In genomic region chr19:59462459-59463292, GRCm38 (mm10) we compare ENCODE assay signal across 12 mouse cellular contexts. TPM values are rescaled to one million over a fixed set of nuclear protein-coding genes. Genes with fewer than 3 reads are reported as not detected.
A peak's percentile ranks its signal among the peaks of the same experiment; 100 is the strongest.
DNase-seq lines count a peak whose midpoint lies in the region; ATAC-seq and TF ChIP-seq lines count a peak whose summit lies in the region.
"Had no signal": no experiment of that assay in that cellular context is flagged by ENCODE, and none has a peak within 500 bp of the region (broad histone marks: within the 10 kb centered on the region; RNA-seq: fewer than 3 reads in every experiment).

No protein-coding gene starts in this region.

- peaks cover 100% of the 10 kb centered on the region for H3K27me3 ChIP-seq in intestine, embryonic 14.5 days (replicated peaks; ENCODE audit: control insufficient read depth, insufficient read depth, low read length)
- H3K27me3 ChIP-seq in intestine, embryonic 16.5 days (replicated peaks; ENCODE audit: control insufficient read depth, insufficient read depth, low read length) = peaks cover 88% of the 10 kb centered on the region
- peaks cover 65% of the 10 kb centered on the region for H3K27me3 ChIP-seq in midbrain, embryonic 14.5 days (ENCODE audit: control insufficient read depth, insufficient read depth, low read length)
- peaks cover 97% of the 10 kb centered on the region for H3K27me3 ChIP-seq in heart, embryonic 10.5 days (ENCODE audit: insufficient read depth, poor library complexity, severe bottlenecking)

- no peak overlapping the region for H3K9ac ChIP-seq in intestine, embryonic 14.5 days (ENCODE audit: low read length)
- no peak overlapping the region for H3K9ac ChIP-seq in intestine, embryonic 16.5 days (ENCODE audit: low read depth, low read length)
- H3K9ac ChIP-seq in midbrain, embryonic 14.5 days (replicated peaks; ENCODE audit: low read length) = peak overlapping the region; percentile 72
- H3K9ac ChIP-seq: lung, embryonic 14.5 days had no signal

- no peak overlapping the region for H3K4me3 ChIP-seq in intestine, embryonic 14.5 days (ENCODE audit: low read depth, low read length)
- no peak overlapping the region for H3K4me3 ChIP-seq in intestine, embryonic 16.5 days (ENCODE audit: low read length)
- H3K4me3 ChIP-seq in embryonic fibroblast, embryonic 13.5 days (ENCODE audit: insufficient read depth, low read length) = peak overlapping the region; percentile 9
- H3K4me3 ChIP-seq in midbrain, embryonic 14.5 days (replicated peaks; ENCODE audit: low read depth, low read length) = peak overlapping the region; percentile 42
- H3K4me3 ChIP-seq in heart, embryonic 10.5 days = no peak overlapping the region
- H3K4me3 ChIP-seq: erythroblast, embryonic 14.5 days had no signal

- H3K4me1 ChIP-seq in intestine, embryonic 14.5 days (replicated peaks; ENCODE audit: control insufficient read depth, insufficient read depth, low read length) = peaks cover 16% of the 10 kb centered on the region
- peaks cover 13% of the 10 kb centered on the region; the same call in 1 of the 2 replicates for H3K4me1 ChIP-seq in intestine, embryonic 16.5 days (ENCODE audit: control insufficient read depth, insufficient read depth, low read length)
- H3K4me1 ChIP-seq in embryonic fibroblast, embryonic 13.5 days (ENCODE audit: control insufficient read depth, insufficient read depth, low read length) = peaks cover 4% of the 10 kb centered on the region; the same call in 1 of the 2 replicates
- H3K4me1 ChIP-seq in midbrain, embryonic 14.5 days (ENCODE audit: control insufficient read depth, insufficient read depth, low read length) = peaks cover 6% of the 10 kb centered on the region; the same call in 1 of the 2 replicates
- H3K4me1 ChIP-seq in heart, embryonic 10.5 days = peaks cover 29% of the 10 kb centered on the region

- ATAC-seq in intestine, embryonic 14.5 days (replicated peaks; ENCODE audit: low FRiP score, low TSS enrichment, low read depth) = no peak
- ATAC-seq in intestine, embryonic 16.5 days = no peak
- no peak for ATAC-seq in midbrain, embryonic 14.5 days (ENCODE audit: low FRiP score, low TSS enrichment)

- DNase-seq in intestine, embryonic 14.5 days (ENCODE audit: low spot score) = peak; percentile 68
- peak; percentile 37 for DNase-seq in kidney, postnatal 10 days
- peak; percentile 38 for DNase-seq in midbrain, embryonic 14.5 days
- no peak for DNase-seq in heart, embryonic 10.5 days (ENCODE audit: low spot score)
- DNase-seq in spleen, postnatal 10 days (ENCODE audit: low spot score in 2 of 2) = no peak
- DNase-seq in cerebellum, adult 11-12 months = no peak
- DNase-seq: B cell, adult 2 months; thymus, postnatal 25 days had no signal

- no peak for TF ChIP-seq POLR2A in embryonic fibroblast, embryonic 13.5 days (IDR thresholded peaks at IDR 0.05; ENCODE audit: low read depth, low read length)

- H3K36me3 ChIP-seq in intestine, embryonic 14.5 days (ENCODE audit: control insufficient read depth, insufficient read depth, low read length) = no peaks in the 10 kb centered on the region
- H3K36me3 ChIP-seq in intestine, embryonic 16.5 days (ENCODE audit: control insufficient read depth, insufficient read depth, low read length) = no peaks in the 10 kb centered on the region
- H3K36me3 ChIP-seq in midbrain, embryonic 14.5 days (ENCODE audit: control insufficient read depth, insufficient read depth, low read length) = no peaks in the 10 kb centered on the region
- no peaks in the 10 kb centered on the region for H3K36me3 ChIP-seq in heart, embryonic 10.5 days

- no peak overlapping the region for H3K27ac ChIP-seq in intestine, embryonic 14.5 days (ENCODE audit: low read depth)
- H3K27ac ChIP-seq in intestine, embryonic 16.5 days (ENCODE audit: low read length) = no peak overlapping the region
- peak overlapping the region; percentile 39 for H3K27ac ChIP-seq in embryonic fibroblast, embryonic 13.5 days (ENCODE audit: insufficient read depth, low read length)
- H3K27ac ChIP-seq in midbrain, embryonic 14.5 days (replicated peaks; ENCODE audit: low read depth, low read length) = peak overlapping the region; percentile 70
- H3K27ac ChIP-seq in heart, embryonic 10.5 days = no peak overlapping the region

- H3K9me3 ChIP-seq in intestine, embryonic 14.5 days (ENCODE audit: control insufficient read depth, low read length) = no peaks in the 10 kb centered on the region
- no peaks in the 10 kb centered on the region for H3K9me3 ChIP-seq in intestine, embryonic 16.5 days (ENCODE audit: control insufficient read depth, low read length)
- H3K9me3 ChIP-seq in midbrain, embryonic 14.5 days (ENCODE audit: control insufficient read depth, low read length) = no peaks in the 10 kb centered on the region
- H3K9me3 ChIP-seq in heart, embryonic 10.5 days = no peaks in the 10 kb centered on the region

- 6% methylated on average over 19 of the region's 19 CpGs for whole genome bisulfite sequencing in intestine, embryonic 14.5 days
- 6% methylated on average over 19 of the region's 19 CpGs for WGBS in intestine, embryonic 16.5 days
- WGBS in midbrain, embryonic 14.5 days = 3% methylated on average over 19 of the region's 19 CpGs
- WGBS in heart, embryonic 10.5 days = 7% methylated on average over 19 of the region's 19 CpGs

- TF ChIP-seq CTCF in embryonic fibroblast, embryonic 13.5 days (IDR thresholded peaks at IDR 0.05; ENCODE audit: borderline replicate concordance, insufficient read depth, low read length) = no peak

- H3K4me2 ChIP-seq in intestine, embryonic 14.5 days (ENCODE audit: low read length) = no peak overlapping the region
- no peak overlapping the region for H3K4me2 ChIP-seq in intestine, embryonic 16.5 days (ENCODE audit: low read depth, low read length)
- H3K4me2 ChIP-seq in midbrain, embryonic 14.5 days (ENCODE audit: low read length) = peak overlapping the region; percentile 52
- H3K4me2 ChIP-seq: lung, embryonic 14.5 days had no signal

RNA-seq across cellular contexts. Expression of gene Emx2, which starts 4.5 kb away (rescaled TPM):
- not detected in 2 replicates for polyA plus RNA-seq in intestine, embryonic 14.5 days (2014; fragmentation: Nextera tagmentation; extraction: Ambion mirVana)
- polyA plus RNA-seq in intestine, embryonic 16.5 days (2015; fragmentation: Nextera tagmentation; extraction: Ambion mirVana) = not detected in 2 replicates
- polyA plus RNA-seq in embryonic fibroblast, embryonic 13.5 days (2011; ENCODE audit: insufficient read length, low read depth, missing spikeins) = 16.6 and 20.5 TPM in 2 replicates
- 18.5 and 19.1 TPM in 2 replicates for polyA plus RNA-seq in midbrain, embryonic 14.5 days (2014; fragmentation: Nextera tagmentation; extraction: Ambion mirVana)
- 1.1 and 1.7 TPM in 2 replicates for polyA plus RNA-seq in heart, embryonic 10.5 days (2016; fragmentation: Nextera tagmentation; extraction: Ambion mirVana)
- polyA plus RNA-seq: erythroblast, embryonic 14.5 days; lung, embryonic 14.5 days had no signal

Comparison
In these comparisons a context has a peak if more than half of its experiments do, and no peak if none do; other contexts are left out.
1. DNase-seq: peak in intestine, embryonic 14.5 days (single experiment), kidney, postnatal 10 days (single experiment) and midbrain, embryonic 14.5 days (single experiment); none in heart, embryonic 10.5 days (single experiment), spleen, postnatal 10 days (0 of 2) and cerebellum, adult 11-12 months (single experiment).
2. H3K27ac ChIP-seq: peak in embryonic fibroblast, embryonic 13.5 days (single experiment) and midbrain, embryonic 14.5 days (single experiment); none in intestine, embryonic 14.5 days (single experiment), intestine, embryonic 16.5 days (single experiment) and heart, embryonic 10.5 days (single experiment).
3. H3K4me3 ChIP-seq: peak in embryonic fibroblast, embryonic 13.5 days (single experiment) and midbrain, embryonic 14.5 days (single experiment); none in intestine, embryonic 14.5 days (single experiment), intestine, embryonic 16.5 days (single experiment) and heart, embryonic 10.5 days (single experiment).